Mouse (Mus musculus): ENCODE results near the gene Alad. TPM values are rescaled to one million over a fixed set of nuclear protein-coding genes. Genes with fewer than 3 reads are reported as not detected.
A peak's percentile ranks its signal among the peaks of the same experiment; 100 is the strongest.

The Alad gene
- polyA plus RNA-seq, 1 experiment from 2014 or later: 141 TPM

GRCm38 (mm10) chr4:62501534-62501933 lies 18.2 kb downstream of the Alad start:
- Histone ChIP-seq H3K4me1 (replicated peaks; ENCODE audit: control insufficient read depth, insufficient read depth, low read length) (peaks cover 19% of the 10 kb centered on the region), H3K9me3 (ENCODE audit: control insufficient read depth, low read length) (no peaks in the 10 kb centered on the region), H3K4me3 (ENCODE audit: low read length) (peak overlapping the region; percentile 80), H3K9ac (ENCODE audit: low read length) (peak overlapping the region; percentile 84), H3K36me3 (ENCODE audit: control insufficient read depth, insufficient read depth, low read length) (peaks cover 17% of the 10 kb centered on the region), H3K27ac (ENCODE audit: low read length) (peak overlapping the region; percentile 90), H3K4me2 (ENCODE audit: low read depth, low read length) (peak overlapping the region; percentile 52), H3K27me3 (ENCODE audit: control insufficient read depth, insufficient read depth, low read depth, low read length) (no peaks in the 10 kb centered on the region)
- ATAC-seq (ENCODE audit: low read depth): peak; percentile 53
- WGBS: under 1% methylated on average over 7 of the region's 7 CpGs

GRCm38 (mm10) chr4:62500799-62501198 lies 18.9 kb downstream of the Alad start:
- Histone ChIP-seq H3K4me2 (ENCODE audit: low read depth, low read length) (peak overlapping the region; percentile 52), H3K9me3 (ENCODE audit: control insufficient read depth, low read length) (no peaks in the 10 kb centered on the region), H3K4me1 (replicated peaks; ENCODE audit: control insufficient read depth, insufficient read depth, low read length) (peaks cover 27% of the 10 kb centered on the region), H3K36me3 (ENCODE audit: control insufficient read depth, insufficient read depth, low read length) (peaks cover 17% of the 10 kb centered on the region), H3K4me3 (ENCODE audit: low read length) (peak overlapping the region; percentile 4; the same call in 1 of the 2 replicates), H3K27me3 (ENCODE audit: control insufficient read depth, insufficient read depth, low read depth, low read length) (no peaks in the 10 kb centered on the region), H3K27ac (ENCODE audit: low read length) (peak overlapping the region; percentile 90; the same call in 1 of the 2 replicates), H3K9ac (ENCODE audit: low read length) (no peak overlapping the region)
- no peak for ATAC-seq (ENCODE audit: low read depth)
- WGBS: 77% methylated on average over 4 of the region's 4 CpGs

- no peaks in the 10 kb centered on the region for H3K27me3 ChIP-seq (ENCODE audit: control insufficient read depth, insufficient read depth, low read depth, low read length)
- H3K27ac ChIP-seq (ENCODE audit: low read length): no peak overlapping the region; the same call in 1 of the 2 replicates
- peaks cover 19% of the 10 kb centered on the region for H3K4me1 ChIP-seq (replicated peaks; ENCODE audit: control insufficient read depth, insufficient read depth, low read length)
- H3K9ac ChIP-seq (ENCODE audit: low read length): no peak overlapping the region
- 47% methylated on average over 8 of the region's 8 CpGs for WGBS
- H3K36me3 ChIP-seq (ENCODE audit: control insufficient read depth, insufficient read depth, low read length): peaks cover 17% of the 10 kb centered on the region
- H3K4me2 ChIP-seq (ENCODE audit: low read depth, low read length): no peak overlapping the region
- H3K4me3 ChIP-seq (ENCODE audit: low read length): no peak overlapping the region
- ATAC-seq (ENCODE audit: low read depth): peak; percentile 66
- no peaks in the 10 kb centered on the region for H3K9me3 ChIP-seq (ENCODE audit: control insufficient read depth, low read length)
These were observed 22.9 kb downstream of the Alad start for GRCm38 (mm10) chr4:62496815-62497214.

GRCm38 (mm10) chr4:62495946-62496345 lies 23.8 kb downstream of the Alad start:
- Histone ChIP-seq H3K36me3 (ENCODE audit: control insufficient read depth, insufficient read depth, low read length) (peaks cover 17% of the 10 kb centered on the region), H3K9me3 (ENCODE audit: control insufficient read depth, low read length) (no peaks in the 10 kb centered on the region), H3K27ac (ENCODE audit: low read length) (no peak overlapping the region), H3K4me3 (ENCODE audit: low read length) (no peak overlapping the region), H3K4me2 (ENCODE audit: low read depth, low read length) (no peak overlapping the region), H3K4me1 (replicated peaks; ENCODE audit: control insufficient read depth, insufficient read depth, low read length) (peaks cover 18% of the 10 kb centered on the region), H3K27me3 (ENCODE audit: control insufficient read depth, insufficient read depth, low read depth, low read length) (no peaks in the 10 kb centered on the region), H3K9ac (ENCODE audit: low read length) (no peak overlapping the region)
- ATAC-seq (ENCODE audit: low read depth): peak; percentile 42; the same call in 1 of the 2 replicates
- 56% methylated on average over 8 of the region's 8 CpGs for WGBS

GRCm38 (mm10) chr4:62494230-62494629 lies 25.5 kb downstream of the Alad start:
- H3K4me2 ChIP-seq (ENCODE audit: low read depth, low read length): no peak overlapping the region
- WGBS: 63% methylated on average over 9 of the region's 9 CpGs
- no peak overlapping the region for H3K4me3 ChIP-seq (ENCODE audit: low read length)
- no peaks in the 10 kb centered on the region for H3K9me3 ChIP-seq (ENCODE audit: control insufficient read depth, low read length)
- H3K9ac ChIP-seq (ENCODE audit: low read length): no peak overlapping the region
- ATAC-seq (ENCODE audit: low read depth): no peak
- H3K27me3 ChIP-seq (ENCODE audit: control insufficient read depth, insufficient read depth, low read depth, low read length): no peaks in the 10 kb centered on the region
- no peak overlapping the region for H3K27ac ChIP-seq (ENCODE audit: low read length)
- H3K4me1 ChIP-seq (replicated peaks; ENCODE audit: control insufficient read depth, insufficient read depth, low read length): peaks cover 15% of the 10 kb centered on the region
- H3K36me3 ChIP-seq (ENCODE audit: control insufficient read depth, insufficient read depth, low read length): peaks cover 12% of the 10 kb centered on the region

GRCm38 (mm10) chr4:62492682-62493081 lies 27.0 kb downstream of the Alad start:
- 74% methylated on average over 2 of the region's 2 CpGs for WGBS
- Histone ChIP-seq H3K4me1 (replicated peaks; ENCODE audit: control insufficient read depth, insufficient read depth, low read length) (peaks cover 15% of the 10 kb centered on the region), H3K4me3 (ENCODE audit: low read length) (no peak overlapping the region), H3K9ac (ENCODE audit: low read length) (no peak overlapping the region), H3K4me2 (ENCODE audit: low read depth, low read length) (no peak overlapping the region), H3K36me3 (ENCODE audit: control insufficient read depth, insufficient read depth, low read length) (peaks cover 2% of the 10 kb centered on the region; the same call in 1 of the 2 replicates), H3K27me3 (ENCODE audit: control insufficient read depth, insufficient read depth, low read depth, low read length) (no peaks in the 10 kb centered on the region), H3K9me3 (ENCODE audit: control insufficient read depth, low read length) (no peaks in the 10 kb centered on the region), H3K27ac (ENCODE audit: low read length) (no peak overlapping the region)
- no peak for ATAC-seq (ENCODE audit: low read depth)

- Histone ChIP-seq H3K9ac (ENCODE audit: low read length) (no peak overlapping the region), H3K4me1 (replicated peaks; ENCODE audit: control insufficient read depth, insufficient read depth, low read length) (no peaks in the 10 kb centered on the region), H3K4me2 (ENCODE audit: low read depth, low read length) (no peak overlapping the region), H3K4me3 (ENCODE audit: low read length) (no peak overlapping the region), H3K27ac (ENCODE audit: low read length) (no peak overlapping the region), H3K9me3 (ENCODE audit: control insufficient read depth, low read length) (no peaks in the 10 kb centered on the region), H3K27me3 (ENCODE audit: control insufficient read depth, insufficient read depth, low read depth, low read length) (no peaks in the 10 kb centered on the region), H3K36me3 (ENCODE audit: control insufficient read depth, insufficient read depth, low read length) (no peaks in the 10 kb centered on the region; the same call in 1 of the 2 replicates)
- ATAC-seq (ENCODE audit: low read depth): no peak
- WGBS: 83% methylated on average over 2 of the region's 2 CpGs
These were observed 31.8 kb downstream of the Alad start for GRCm38 (mm10) chr4:62487914-62488313.

GRCm38 (mm10) chr4:62487172-62487571 lies 32.5 kb downstream of the Alad start:
- Histone ChIP-seq H3K9ac (ENCODE audit: low read length) (no peak overlapping the region), H3K4me2 (ENCODE audit: low read depth, low read length) (no peak overlapping the region), H3K27ac (ENCODE audit: low read length) (no peak overlapping the region), H3K4me1 (replicated peaks; ENCODE audit: control insufficient read depth, insufficient read depth, low read length) (no peaks in the 10 kb centered on the region), H3K4me3 (ENCODE audit: low read length) (no peak overlapping the region), H3K36me3 (ENCODE audit: control insufficient read depth, insufficient read depth, low read length) (no peaks in the 10 kb centered on the region; the same call in 1 of the 2 replicates), H3K9me3 (ENCODE audit: control insufficient read depth, low read length) (no peaks in the 10 kb centered on the region), H3K27me3 (ENCODE audit: control insufficient read depth, insufficient read depth, low read depth, low read length) (no peaks in the 10 kb centered on the region)
- ATAC-seq (ENCODE audit: low read depth): peak; percentile 57; the same call in 1 of the 2 replicates
- WGBS: 82% methylated on average over 5 of the region's 5 CpGs

GRCm38 (mm10) chr4:62486162-62486696 lies 33.5 kb downstream of the Alad start:
- ATAC-seq (ENCODE audit: low read depth): no peak
- no peak overlapping the region for H3K27ac ChIP-seq (ENCODE audit: low read length)
- WGBS: 85% methylated on average over 15 of the region's 15 CpGs

More at GRCm38 (mm10) chr4:62486162-62486696, 33.5 kb downstream of the Alad start:
- Histone ChIP-seq H3K9me3 (ENCODE audit: control insufficient read depth, low read length) (no peaks in the 10 kb centered on the region), H3K4me1 (replicated peaks; ENCODE audit: control insufficient read depth, insufficient read depth, low read length) (no peaks in the 10 kb centered on the region), H3K9ac (ENCODE audit: low read length) (no peak overlapping the region), H3K4me2 (ENCODE audit: low read depth, low read length) (no peak overlapping the region), H3K27me3 (ENCODE audit: control insufficient read depth, insufficient read depth, low read depth, low read length) (no peaks in the 10 kb centered on the region), H3K36me3 (ENCODE audit: control insufficient read depth, insufficient read depth, low read length) (no peaks in the 10 kb centered on the region; the same call in 1 of the 2 replicates), H3K4me3 (ENCODE audit: low read length) (no peak overlapping the region)

Data from lung, embryonic 16.5 days (tissue).